Mouse (Mus musculus): ENCODE results near the gene Lmtk2. TPM values are rescaled to one million over a fixed set of nuclear protein-coding genes. Genes with fewer than 3 reads are reported as not detected.

Lmtk2 gene
- polyA plus RNA-seq, 1 experiment from 2014 or later = 4.4 TPM

DNA sequence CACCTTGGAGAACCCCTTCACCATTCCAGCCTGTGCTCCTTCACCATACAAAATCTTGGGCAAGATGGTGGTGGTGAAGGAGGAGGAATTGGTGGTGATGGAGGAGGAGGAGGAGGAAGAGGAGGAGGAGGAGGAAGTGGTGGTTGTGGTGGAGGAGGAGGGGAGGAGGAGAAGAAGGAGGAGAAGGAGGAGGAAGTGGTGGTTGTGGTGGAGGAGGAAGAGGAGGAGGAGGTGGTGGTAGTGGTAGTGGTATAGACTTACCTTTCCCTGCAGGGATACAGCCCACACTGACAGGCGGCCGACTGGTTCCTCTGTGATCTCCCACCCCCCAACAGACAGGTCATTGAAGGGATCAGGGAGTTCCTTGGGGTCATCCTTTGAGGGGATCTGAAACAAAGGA is 115.8 kb downstream of the Lmtk2 start:
- Histone ChIP-seq H3K4me3 (ENCODE audit: control insufficient read depth in 1 of 2, insufficient read depth in 1 of 2, low read depth in 1 of 2, low read length in 2 of 2) (no peak overlapping the region), H3K4me2 (ENCODE audit: low read length) (no peak overlapping the region), H3K27me3 (ENCODE audit: control insufficient read depth, insufficient read depth, low read length) (no peaks in the 10 kb centered on the region), H3K9ac (ENCODE audit: low read length) (no peak overlapping the region), H3K36me3 (ENCODE audit: control insufficient read depth, insufficient read depth, low read length) (peaks cover 41% of the 10 kb centered on the region), H3K4me1 (ENCODE audit: control insufficient read depth in 2 of 2, insufficient read depth in 2 of 2, low read length in 2 of 2) (no peaks in the 10 kb centered on the region), H3K9me3 (ENCODE audit: control insufficient read depth, low read length) (no peaks in the 10 kb centered on the region), H3K27ac (replicated peaks in 1 of 2; ENCODE audit: control insufficient read depth in 1 of 2, insufficient read depth in 1 of 2, low read depth in 2 of 2, low read length in 2 of 2) (no peak overlapping the region)
- ATAC-seq (ENCODE audit: insufficient number of reproducible peaks, insufficient read depth, low FRiP score, low read depth) = no peak
- WGBS = 83% methylated on average over 2 of the region's 2 CpGs

DNA sequence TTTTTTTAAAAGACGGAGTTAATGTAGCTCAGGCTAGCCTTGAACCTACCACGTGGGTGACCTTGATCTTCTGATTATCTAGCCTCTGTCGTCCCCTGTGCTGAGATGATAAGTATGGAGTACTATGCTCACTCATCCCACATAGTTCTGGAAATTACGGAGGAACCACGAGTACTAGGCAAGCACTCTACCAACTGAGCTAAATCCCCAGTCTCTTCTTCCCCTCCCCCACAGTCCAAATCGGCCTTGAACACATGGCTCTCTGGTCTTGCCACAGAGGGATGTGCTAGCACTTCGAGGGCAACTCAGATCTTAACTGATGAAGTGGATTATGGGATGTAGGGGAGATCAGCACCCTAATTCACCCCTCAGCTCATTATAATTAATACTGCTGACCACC is 117.8 kb downstream of the Lmtk2 start:
- Histone ChIP-seq H3K4me3 (ENCODE audit: control insufficient read depth in 1 of 2, insufficient read depth in 1 of 2, low read depth in 1 of 2, low read length in 2 of 2) (no peak overlapping the region), H3K4me1 (ENCODE audit: control insufficient read depth in 2 of 2, insufficient read depth in 2 of 2, low read length in 2 of 2) (peaks cover 3 to 6% of the 10 kb centered on the region in 2 experiments; a peak in 3 of 4 replicates), H3K9ac (ENCODE audit: low read length) (no peak overlapping the region), H3K27me3 (ENCODE audit: control insufficient read depth, insufficient read depth, low read length) (no peaks in the 10 kb centered on the region), H3K36me3 (ENCODE audit: control insufficient read depth, insufficient read depth, low read length) (peaks cover 30% of the 10 kb centered on the region), H3K9me3 (ENCODE audit: control insufficient read depth, low read length) (no peaks in the 10 kb centered on the region), H3K27ac (replicated peaks in 1 of 2; ENCODE audit: control insufficient read depth in 1 of 2, insufficient read depth in 1 of 2, low read depth in 2 of 2, low read length in 2 of 2) (no peak overlapping the region), H3K4me2 (ENCODE audit: low read length) (no peak overlapping the region)
- 80% methylated on average over 7 of the region's 7 CpGs for WGBS
- no peak for ATAC-seq (ENCODE audit: insufficient number of reproducible peaks, insufficient read depth, low FRiP score, low read depth)

DNA sequence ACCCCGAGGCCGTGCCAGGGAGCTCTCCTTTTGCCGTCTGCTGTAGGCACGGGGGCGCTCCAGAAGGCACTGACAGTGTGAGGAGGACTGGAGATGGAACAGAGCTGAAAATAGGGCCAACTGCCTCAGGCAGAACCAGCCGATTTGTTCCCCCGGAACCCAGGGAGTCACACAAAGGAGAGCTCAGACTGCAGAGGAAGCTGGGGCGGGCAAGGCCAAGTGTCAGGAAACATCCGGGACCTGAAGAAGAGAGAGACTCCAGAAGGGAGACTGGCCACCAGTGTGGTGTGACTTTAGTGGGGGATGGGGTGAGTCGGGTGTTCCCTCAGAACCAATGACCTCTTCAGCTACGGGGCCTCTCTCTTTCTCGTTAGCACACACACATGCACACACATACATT is 119.1 kb downstream of the Lmtk2 start:
- Histone ChIP-seq H3K4me1 (ENCODE audit: control insufficient read depth in 2 of 2, insufficient read depth in 2 of 2, low read length in 2 of 2) (peaks cover 3 to 9% of the 10 kb centered on the region in 2 experiments; a peak in 3 of 4 replicates), H3K36me3 (ENCODE audit: control insufficient read depth, insufficient read depth, low read length) (peaks cover 20% of the 10 kb centered on the region), H3K9me3 (ENCODE audit: control insufficient read depth, low read length) (no peaks in the 10 kb centered on the region), H3K4me3 (ENCODE audit: control insufficient read depth in 1 of 2, insufficient read depth in 1 of 2, low read depth in 1 of 2, low read length in 2 of 2) (no peak overlapping the region), H3K27me3 (ENCODE audit: control insufficient read depth, insufficient read depth, low read length) (no peaks in the 10 kb centered on the region), H3K4me2 (ENCODE audit: low read length) (no peak overlapping the region), H3K27ac (replicated peaks in 1 of 2; ENCODE audit: control insufficient read depth in 1 of 2, insufficient read depth in 1 of 2, low read depth in 2 of 2, low read length in 2 of 2) (no peak overlapping the region), H3K9ac (ENCODE audit: low read length) (no peak overlapping the region)
- 72% methylated on average over 12 of the region's 12 CpGs for WGBS
- ATAC-seq (ENCODE audit: insufficient number of reproducible peaks, insufficient read depth, low FRiP score, low read depth) = no peak

DNA sequence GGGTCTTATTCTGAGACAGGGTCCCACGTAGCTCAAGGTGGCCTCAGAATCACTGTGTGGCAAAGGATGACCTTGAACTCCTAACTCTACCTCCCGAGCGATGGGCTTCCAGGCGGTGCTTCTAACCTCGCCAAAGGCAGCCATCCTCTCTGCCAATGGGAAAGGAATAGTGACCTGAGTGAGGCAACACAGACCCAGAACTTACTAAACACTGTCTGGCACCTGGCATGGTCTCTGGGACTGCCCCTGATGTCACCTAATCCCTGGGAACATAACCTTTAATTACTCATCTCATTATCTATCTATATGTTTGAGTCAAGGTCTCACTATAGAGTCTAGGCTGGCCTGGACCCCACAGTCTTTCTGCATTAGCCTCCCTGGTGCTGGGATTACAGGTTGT is 119.7 kb downstream of the Lmtk2 start:
- no peak for ATAC-seq (ENCODE audit: insufficient number of reproducible peaks, insufficient read depth, low FRiP score, low read depth)
- no peak overlapping the region for H3K9ac ChIP-seq (ENCODE audit: low read length)
- H3K4me3 ChIP-seq (ENCODE audit: control insufficient read depth in 1 of 2, insufficient read depth in 1 of 2, low read depth in 1 of 2, low read length in 2 of 2) = no peak overlapping the region
- WGBS = 83% methylated on average over 5 of the region's 5 CpGs
- peaks cover 3 to 10% of the 10 kb centered on the region in 2 experiments; a peak in 3 of 4 replicates for H3K4me1 ChIP-seq (ENCODE audit: control insufficient read depth in 2 of 2, insufficient read depth in 2 of 2, low read length in 2 of 2)
- H3K27ac ChIP-seq (replicated peaks in 1 of 2; ENCODE audit: control insufficient read depth in 1 of 2, insufficient read depth in 1 of 2, low read depth in 2 of 2, low read length in 2 of 2) = no peak overlapping the region
- peaks cover 20% of the 10 kb centered on the region for H3K36me3 ChIP-seq (ENCODE audit: control insufficient read depth, insufficient read depth, low read length)
- no peaks in the 10 kb centered on the region for H3K27me3 ChIP-seq (ENCODE audit: control insufficient read depth, insufficient read depth, low read length)
- H3K9me3 ChIP-seq (ENCODE audit: control insufficient read depth, low read length) = no peaks in the 10 kb centered on the region
- no peak overlapping the region for H3K4me2 ChIP-seq (ENCODE audit: low read length)

DNA sequence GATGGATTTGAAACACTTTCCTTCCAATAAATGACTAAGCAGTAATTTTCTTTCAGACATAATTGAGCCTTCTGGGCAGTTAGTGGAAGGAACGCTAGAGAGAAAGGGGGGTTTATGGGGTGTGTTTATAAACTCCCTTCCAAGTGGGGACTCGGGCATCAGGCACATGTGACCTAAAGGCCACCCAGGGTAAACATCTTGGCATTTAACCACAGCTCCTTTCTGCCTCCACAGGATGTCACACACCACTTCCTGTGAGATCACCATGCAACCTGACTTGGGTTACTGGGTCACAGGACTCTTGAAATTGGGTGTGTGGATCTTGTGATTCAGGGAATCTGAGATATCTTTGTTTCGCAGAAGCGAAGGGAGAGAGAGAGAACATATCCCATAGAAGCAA is 121.1 kb downstream of the Lmtk2 start:
- Histone ChIP-seq H3K4me1 (ENCODE audit: control insufficient read depth in 2 of 2, insufficient read depth in 2 of 2, low read length in 2 of 2) (peaks cover 3 to 10% of the 10 kb centered on the region in 2 experiments; a peak in 3 of 4 replicates), H3K9ac (ENCODE audit: low read length) (no peak overlapping the region), H3K4me3 (ENCODE audit: control insufficient read depth in 1 of 2, insufficient read depth in 1 of 2, low read depth in 1 of 2, low read length in 2 of 2) (no peak overlapping the region), H3K27me3 (ENCODE audit: control insufficient read depth, insufficient read depth, low read length) (no peaks in the 10 kb centered on the region), H3K36me3 (ENCODE audit: control insufficient read depth, insufficient read depth, low read length) (peaks cover 11% of the 10 kb centered on the region), H3K9me3 (ENCODE audit: control insufficient read depth, low read length) (no peaks in the 10 kb centered on the region), H3K27ac (replicated peaks in 1 of 2; ENCODE audit: control insufficient read depth in 1 of 2, insufficient read depth in 1 of 2, low read depth in 2 of 2, low read length in 2 of 2) (no peak overlapping the region), H3K4me2 (ENCODE audit: low read length) (peak overlapping the region; percentile 80; the same call in 1 of the 2 replicates)
- WGBS = 64% methylated on average over 4 of the region's 4 CpGs
- no peak for ATAC-seq (ENCODE audit: insufficient number of reproducible peaks, insufficient read depth, low FRiP score, low read depth)

DNA sequence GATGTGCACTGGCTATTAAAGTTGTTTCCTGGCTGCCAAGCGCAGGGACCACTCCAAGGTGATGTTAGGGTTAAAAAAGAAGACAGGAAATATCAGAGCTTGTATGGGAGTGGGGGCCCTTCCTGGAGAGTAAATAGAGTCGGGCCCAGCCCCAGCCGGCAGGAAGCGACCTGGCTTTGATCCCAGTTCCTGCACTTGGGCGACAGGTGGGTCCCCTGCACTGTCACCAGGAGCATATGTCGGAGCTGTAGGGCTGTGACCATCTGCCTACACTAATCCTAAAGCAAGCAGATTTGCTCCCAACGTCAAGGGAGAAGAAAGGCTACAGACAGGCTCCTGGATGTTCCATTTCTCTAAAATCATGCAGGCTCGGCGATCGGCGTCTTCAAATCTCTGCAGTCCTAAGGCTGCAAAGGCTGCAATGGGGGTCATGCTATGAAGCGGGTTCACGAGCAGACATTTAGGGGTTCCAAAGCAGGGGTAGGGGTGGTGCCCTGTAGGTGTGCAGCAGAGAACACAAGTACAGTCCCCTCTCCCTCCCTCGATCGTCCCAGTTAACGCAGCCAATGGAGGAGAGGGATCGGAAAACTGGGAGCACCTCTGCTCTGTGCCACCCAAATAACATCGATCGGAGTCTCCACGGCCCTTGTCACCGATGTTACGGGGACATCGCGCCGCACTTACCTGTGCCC is 122.7 kb downstream of the Lmtk2 start:
- 2% methylated on average over 25 of the region's 25 CpGs for WGBS
- H3K4me2 ChIP-seq (ENCODE audit: low read length) = peak overlapping the region; percentile 80
- no peaks in the 10 kb centered on the region for H3K27me3 ChIP-seq (ENCODE audit: control insufficient read depth, insufficient read depth, low read length)
- peak overlapping the region; percentile 69 to 84 for H3K4me3 ChIP-seq (ENCODE audit: control insufficient read depth in 1 of 2, insufficient read depth in 1 of 2, low read depth in 1 of 2, low read length in 2 of 2)
- H3K9ac ChIP-seq (ENCODE audit: low read length) = peak overlapping the region; percentile 81
- ATAC-seq (ENCODE audit: insufficient number of reproducible peaks, insufficient read depth, low FRiP score, low read depth) = peak; percentile 44
- peak overlapping the region; percentile 8 to 61 for H3K27ac ChIP-seq (replicated peaks in 1 of 2; ENCODE audit: control insufficient read depth in 1 of 2, insufficient read depth in 1 of 2, low read depth in 2 of 2, low read length in 2 of 2)
- peaks cover 3 to 10% of the 10 kb centered on the region in 2 experiments; a peak in 3 of 4 replicates for H3K4me1 ChIP-seq (ENCODE audit: control insufficient read depth in 2 of 2, insufficient read depth in 2 of 2, low read length in 2 of 2)
- no peaks in the 10 kb centered on the region for H3K36me3 ChIP-seq (ENCODE audit: control insufficient read depth, insufficient read depth, low read length)
- H3K9me3 ChIP-seq (ENCODE audit: control insufficient read depth, low read length) = peaks cover 3% of the 10 kb centered on the region; the same call in 1 of the 2 replicates

DNA sequence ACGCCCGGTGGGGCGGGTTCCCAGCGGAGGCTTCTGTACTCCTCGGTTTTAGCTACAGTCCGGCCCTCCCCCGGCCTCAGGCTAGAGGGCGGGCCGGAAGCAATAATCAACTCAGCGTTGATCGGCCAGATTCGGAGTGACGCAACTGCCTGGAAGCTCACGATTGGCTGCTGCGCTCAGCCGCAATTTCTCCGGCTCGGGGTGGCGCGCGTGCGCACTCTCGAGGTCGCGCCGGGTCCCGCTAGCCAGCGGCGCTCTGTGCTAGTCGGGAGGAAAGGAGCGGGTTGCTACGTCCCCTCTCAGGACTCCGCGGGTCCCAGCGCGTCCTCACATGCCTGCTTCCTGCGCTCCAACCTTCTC is 123.2 kb downstream of the Lmtk2 start, which contains the start of gene Tecpr1:
Gene Tecpr1, minus strand, starts transcription at position 113 of the 360 bp plus-strand sequence.
- under 1% methylated on average over 36 of the region's 37 CpGs for WGBS
- Histone ChIP-seq H3K4me3 (ENCODE audit: control insufficient read depth in 1 of 2, insufficient read depth in 1 of 2, low read depth in 1 of 2, low read length in 2 of 2) (peak within 1 kb of the TSS; percentile 69 to 84), H3K27ac (replicated peaks in 1 of 2; ENCODE audit: control insufficient read depth in 1 of 2, insufficient read depth in 1 of 2, low read depth in 2 of 2, low read length in 2 of 2) (peak within 1 kb of the TSS; percentile 61 to 83), H3K27me3 (ENCODE audit: control insufficient read depth, insufficient read depth, low read length) (no peaks in the 10 kb centered on the region), H3K4me2 (ENCODE audit: low read length) (peak within 1 kb of the TSS; percentile 80), H3K9me3 (ENCODE audit: control insufficient read depth, low read length) (peaks cover 3% of the 10 kb centered on the region; the same call in 1 of the 2 replicates), H3K4me1 (ENCODE audit: control insufficient read depth in 2 of 2, insufficient read depth in 2 of 2, low read length in 2 of 2) (peaks cover 3 to 10% of the 10 kb centered on the region in 2 experiments; a peak in 3 of 4 replicates), H3K9ac (ENCODE audit: low read length) (peak within 1 kb of the TSS; percentile 81), H3K36me3 (ENCODE audit: control insufficient read depth, insufficient read depth, low read length) (no peaks in the 10 kb centered on the region)
- peak; percentile 91 for ATAC-seq (ENCODE audit: insufficient number of reproducible peaks, insufficient read depth, low FRiP score, low read depth)
